Mouse (Mus musculus): ENCODE results near the gene Atl1.

DNA sequence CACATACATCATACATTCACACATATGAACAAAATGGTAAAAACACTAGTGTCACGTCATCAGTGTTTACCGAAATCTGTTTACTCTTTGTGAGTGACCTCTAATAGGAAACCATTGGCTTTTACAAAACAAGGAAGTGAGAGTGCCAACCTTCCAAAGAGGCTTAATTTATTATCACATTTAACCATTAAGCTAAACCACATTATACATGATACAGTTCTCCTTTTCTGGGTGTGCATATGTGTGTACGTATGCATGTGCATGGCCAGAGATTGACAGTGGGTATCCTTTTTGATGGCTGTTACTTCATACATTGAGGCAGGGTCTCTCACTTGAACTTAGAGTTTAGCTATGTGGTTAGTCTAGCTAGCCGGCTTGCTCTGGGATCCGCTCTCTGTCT lies 20.8 kb upstream of the Atl1 start:
- TF ChIP-seq POLR2A (IDR thresholded peaks at IDR 0.05; ENCODE audit: control insufficient read depth, low read depth, low read length) (no peak), CTCF (IDR thresholded peaks at IDR 0.05; ENCODE audit: control insufficient read depth, insufficient read depth, insufficient replicate concordance, low read depth, low read length) (no peak)
